Mouse (Mus musculus) cerebellum, adult 9-10 months (tissue): ENCODE results near the gene Myl6b.
A peak's percentile ranks its signal among the peaks of the same experiment; 100 is the strongest.

Experiments used
- DNase-seq: peaks from one replicate; pipeline ENCODE4 v3.0.0; 2022

Gene Myl6b

DNA sequence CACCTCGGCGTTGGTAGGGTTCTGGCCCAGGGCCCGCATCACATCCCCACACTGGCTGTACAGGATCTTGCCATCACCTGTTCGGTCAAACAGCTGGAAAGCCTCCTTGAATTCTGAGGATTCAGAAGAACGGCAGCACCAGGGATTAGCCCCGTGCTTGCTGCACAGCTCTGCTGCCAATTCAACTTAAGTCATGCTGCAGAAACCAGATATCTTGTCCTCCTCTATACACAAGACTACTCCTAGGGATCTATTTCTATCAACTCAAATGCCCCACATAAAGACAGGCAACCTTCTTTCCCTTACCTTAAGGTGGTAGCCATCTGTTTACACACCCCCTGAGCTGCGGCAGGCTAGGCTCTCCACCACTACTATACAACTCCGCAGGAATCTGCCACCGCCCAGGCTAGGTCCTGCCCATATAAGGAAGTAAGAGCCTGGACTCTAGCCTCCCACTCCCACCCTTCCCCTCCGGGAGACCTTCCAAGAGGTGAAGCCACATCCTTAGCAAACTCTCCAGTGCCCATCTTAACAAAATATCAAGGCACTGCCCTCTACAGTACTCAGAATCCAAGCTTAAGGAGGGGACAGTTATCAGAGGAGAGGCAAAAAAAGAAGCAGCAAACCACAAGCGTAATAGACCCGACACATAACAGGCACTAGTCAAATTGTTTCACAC is 5.7 kb downstream of the Myl6b start:
- DNase-seq, result peak; percentile 71

DNA sequence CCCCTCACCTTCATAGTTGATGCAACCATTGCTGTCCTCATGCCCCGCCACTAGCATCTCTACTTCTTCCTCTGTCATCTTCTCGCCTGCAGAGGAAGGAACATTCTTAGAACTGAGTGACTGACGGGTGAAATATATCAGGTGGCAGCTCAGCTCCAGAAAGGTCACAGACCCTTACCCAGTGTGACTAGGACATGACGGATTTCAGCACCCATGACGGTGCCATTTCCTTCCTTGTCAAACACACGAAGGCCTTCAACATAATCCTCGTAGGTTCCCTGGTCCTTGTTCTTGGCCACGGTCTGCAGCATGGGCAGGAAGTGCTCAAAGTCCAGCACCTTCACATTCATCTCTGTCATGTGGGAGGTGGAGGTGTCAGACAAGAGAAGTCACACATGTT is 6.4 kb downstream of the Myl6b start:
- peak; percentile 43 for DNase-seq

DNA sequence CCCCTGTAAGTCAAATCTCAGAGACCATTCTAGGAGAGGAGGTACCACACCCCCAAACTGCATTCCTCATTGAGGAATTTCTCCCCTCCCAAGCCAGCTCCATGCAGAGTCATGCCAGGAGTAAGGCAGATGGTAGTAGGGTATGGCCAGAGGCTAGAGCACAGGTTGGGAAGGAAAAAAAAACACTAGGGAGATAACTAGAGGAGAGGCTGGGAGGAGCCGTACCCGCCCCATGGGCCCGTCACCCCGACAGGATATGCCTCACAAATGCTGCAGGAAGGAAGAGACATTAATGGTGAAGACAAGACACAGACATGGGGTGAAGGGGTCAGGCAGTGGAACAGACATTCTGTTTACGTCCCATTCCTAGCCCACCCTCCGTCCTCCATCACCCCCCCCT is 7.0 kb downstream of the Myl6b start:
- DNase-seq, result peak; percentile 58

DNA sequence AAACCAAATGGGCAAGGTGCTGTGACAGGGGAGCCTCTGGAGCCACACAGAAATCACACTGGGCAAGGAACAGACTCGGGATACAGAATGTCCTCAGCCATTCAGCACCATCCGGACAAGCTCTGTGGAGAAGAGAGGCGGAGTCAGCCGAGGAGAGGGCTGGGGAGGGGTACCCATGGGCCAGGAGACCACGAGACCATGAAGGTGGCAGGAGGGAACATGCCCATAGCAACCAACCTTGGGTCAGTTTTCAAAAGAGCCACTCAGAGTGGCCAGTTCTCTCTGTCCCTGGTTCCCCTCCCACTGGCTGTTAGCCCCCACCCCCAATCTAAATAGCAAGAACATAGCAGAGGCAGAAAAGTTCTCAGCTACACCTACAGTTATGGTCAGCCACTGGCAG is 7.6 kb downstream of the Myl6b start:
- peak; percentile 34 for DNase-seq

DNA sequence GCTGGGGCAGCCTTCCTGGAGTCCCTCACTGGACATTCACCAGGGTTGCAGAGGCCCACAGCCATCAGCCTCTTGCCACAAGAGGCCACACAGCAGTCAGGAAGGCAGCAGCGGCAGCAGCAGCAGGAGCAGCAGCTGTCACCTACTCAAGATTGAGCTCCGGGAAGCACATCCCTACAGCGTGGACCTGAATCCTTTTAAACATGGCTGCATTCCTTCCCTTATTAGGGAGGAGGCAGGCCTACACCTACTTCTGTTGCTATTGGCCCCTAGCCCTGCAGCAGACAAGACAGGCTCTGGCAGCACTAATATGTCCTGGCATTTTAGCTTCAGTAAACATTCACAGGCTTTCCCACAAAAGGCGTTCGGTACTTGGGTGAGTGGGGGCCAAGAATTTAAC is 8.3 kb downstream of the Myl6b start:
- DNase-seq, result peak; percentile 46

DNA sequence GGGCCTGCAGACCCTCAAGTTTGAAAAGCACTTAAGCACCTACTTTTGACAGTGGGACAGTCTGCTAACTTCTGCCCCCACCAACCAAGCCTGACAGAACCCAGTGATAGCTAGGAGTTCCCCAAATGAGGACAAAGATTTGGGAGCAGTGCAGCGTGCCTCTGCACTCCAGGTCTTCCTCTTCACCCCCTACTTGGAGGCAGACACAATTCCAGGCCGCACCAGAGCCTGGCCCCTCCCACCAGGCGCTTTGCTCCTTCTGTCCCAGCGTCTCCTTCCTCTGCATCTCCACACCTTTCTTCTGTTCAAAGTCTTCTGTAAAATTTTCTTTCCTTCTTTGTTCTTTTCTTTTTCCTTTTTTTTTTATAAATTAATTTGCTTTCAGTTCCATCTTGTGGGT is 8.7 kb downstream of the Myl6b start:
- DNase-seq, result no peak

DNA sequence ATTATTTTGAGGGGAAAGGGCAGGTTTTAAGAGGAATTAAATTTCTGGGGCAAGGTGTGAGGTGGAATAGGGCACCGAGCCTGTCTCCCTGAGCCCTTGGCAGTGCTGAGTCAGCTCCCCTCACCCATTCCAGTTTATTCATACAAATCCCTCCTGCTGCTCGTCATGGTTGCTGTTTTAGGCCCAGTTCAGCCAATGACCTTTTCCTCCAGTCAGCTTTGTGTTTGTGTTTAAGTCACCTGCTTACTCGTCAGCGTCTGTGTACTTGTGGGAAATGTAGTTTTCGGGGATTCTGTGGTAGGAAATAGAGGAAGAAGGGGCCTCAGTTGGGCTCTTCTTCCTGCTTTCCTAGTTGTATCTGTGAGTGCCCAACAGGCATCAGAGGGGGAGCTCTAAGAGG is 9.1 kb downstream of the Myl6b start:
- peak; percentile 45 for DNase-seq

DNA sequence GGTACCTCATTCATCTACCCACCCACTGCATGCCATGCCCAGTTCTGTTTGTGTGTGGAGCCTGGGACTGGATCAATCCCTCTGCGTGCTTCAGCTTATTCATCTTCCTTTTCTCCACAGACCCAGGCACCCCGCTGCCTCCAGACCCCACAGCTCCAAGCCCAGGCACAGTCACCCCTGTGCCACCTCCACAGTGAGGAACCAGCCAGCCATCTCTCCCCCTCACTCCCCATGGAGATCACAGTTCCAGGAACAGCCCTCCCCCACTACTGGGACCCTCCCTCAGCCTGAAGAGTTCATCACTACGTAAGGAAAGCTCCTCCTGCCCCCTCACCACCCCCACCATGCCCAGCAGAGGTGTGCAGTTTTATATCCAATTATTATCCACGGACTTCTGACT is 9.7 kb downstream of the Myl6b start:
- DNase-seq, result peak; percentile 29

DNA sequence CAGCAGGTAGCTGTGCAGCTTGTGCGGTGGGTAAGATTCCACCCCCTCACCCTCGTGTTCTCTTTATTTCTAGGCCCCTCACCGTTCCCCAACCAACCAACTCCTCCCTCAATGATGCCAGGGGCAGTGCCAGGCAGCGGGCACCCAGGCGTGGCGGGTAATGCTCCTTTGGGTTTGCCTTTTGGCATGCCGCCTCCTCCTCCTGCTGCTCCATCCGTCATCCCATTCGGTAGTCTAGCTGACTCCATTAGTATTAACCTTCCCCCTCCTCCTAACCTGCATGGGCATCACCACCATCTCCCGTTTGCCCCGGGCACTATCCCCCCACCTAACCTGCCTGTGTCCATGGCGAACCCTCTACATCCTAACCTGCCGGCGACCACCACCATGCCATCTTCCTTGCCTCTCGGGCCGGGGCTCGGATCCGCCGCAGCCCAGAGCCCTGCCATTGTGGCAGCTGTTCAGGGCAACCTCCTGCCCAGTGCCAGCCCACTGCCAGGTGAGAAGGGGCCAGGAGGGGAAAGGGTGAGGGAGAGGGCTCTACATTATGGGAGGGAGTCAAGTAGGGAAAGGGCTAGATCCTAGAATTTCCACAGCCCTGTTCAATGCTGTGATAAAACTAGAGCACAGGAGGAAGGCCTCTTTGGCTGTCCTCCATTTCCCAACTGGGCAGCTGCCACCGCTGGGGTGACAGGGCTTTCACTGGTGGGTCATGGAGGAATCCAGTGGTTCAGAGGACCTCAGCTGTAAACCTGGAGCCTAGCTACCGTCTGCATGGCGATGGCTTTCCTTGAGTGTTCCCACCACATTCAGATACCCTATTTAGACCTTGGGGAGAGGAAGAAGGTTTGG is 10.4 kb downstream of the Myl6b start:
- peak; percentile 72 for DNase-seq

DNA sequence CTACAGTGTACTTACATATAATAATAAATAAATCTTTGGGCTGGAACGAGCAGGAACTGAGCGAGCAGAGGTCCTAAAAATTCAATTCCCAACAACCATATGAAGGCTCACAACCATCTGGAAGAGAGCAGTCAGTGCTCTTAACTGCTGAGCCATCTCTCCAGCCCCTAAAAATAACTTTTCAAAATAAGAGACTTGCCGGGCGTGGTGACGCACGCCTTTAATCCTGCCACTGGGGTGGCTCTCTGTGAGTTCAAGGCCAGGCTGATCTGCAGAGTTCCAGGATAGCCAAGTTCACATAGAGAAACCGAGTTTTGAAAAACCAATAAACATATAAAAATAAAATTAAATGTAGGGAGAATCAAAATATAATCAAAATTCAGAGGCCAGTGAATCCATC is 12.1 kb downstream of the Myl6b start:
- DNase-seq, result no peak

DNA sequence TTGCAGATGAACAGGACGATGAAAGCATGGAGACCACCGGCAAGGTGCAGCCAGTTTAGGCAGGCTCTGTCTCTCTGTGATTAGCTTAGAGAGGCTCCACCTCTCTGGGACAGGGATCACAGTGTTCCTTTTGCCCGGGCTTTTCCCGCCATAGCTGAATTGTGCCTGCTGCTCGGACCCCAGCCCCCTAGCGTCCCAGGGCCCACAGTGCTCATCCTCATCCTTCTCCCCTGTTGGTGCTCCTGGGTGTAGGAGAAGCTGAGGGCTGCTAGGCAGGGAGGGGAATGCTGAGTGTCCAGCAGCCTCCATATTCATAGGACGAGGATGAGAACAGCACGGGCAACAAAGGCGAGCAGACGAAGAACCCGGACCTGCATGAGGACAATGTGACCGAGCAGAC is 24.1 kb downstream of the Myl6b start:
- no peak for DNase-seq

DNA sequence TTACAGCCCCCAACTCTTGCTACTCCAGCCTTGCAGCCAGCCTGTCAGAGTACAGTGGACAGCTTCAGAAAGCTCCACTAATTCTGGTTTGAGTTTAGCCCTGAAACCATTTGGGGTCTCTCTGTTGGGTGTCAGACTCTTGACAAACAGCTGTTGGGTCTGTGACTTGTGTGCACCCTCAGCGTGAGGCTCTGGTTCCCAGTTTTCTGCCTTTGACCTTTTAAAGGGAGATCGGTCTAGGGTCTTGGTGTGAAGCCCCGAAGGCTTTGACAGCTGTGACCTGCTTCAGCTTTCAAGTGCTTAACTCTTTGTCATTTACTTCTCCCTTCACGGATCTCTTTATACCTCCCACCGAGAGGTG is 38.2 kb downstream of the Myl6b start:
- no peak for DNase-seq

DNA sequence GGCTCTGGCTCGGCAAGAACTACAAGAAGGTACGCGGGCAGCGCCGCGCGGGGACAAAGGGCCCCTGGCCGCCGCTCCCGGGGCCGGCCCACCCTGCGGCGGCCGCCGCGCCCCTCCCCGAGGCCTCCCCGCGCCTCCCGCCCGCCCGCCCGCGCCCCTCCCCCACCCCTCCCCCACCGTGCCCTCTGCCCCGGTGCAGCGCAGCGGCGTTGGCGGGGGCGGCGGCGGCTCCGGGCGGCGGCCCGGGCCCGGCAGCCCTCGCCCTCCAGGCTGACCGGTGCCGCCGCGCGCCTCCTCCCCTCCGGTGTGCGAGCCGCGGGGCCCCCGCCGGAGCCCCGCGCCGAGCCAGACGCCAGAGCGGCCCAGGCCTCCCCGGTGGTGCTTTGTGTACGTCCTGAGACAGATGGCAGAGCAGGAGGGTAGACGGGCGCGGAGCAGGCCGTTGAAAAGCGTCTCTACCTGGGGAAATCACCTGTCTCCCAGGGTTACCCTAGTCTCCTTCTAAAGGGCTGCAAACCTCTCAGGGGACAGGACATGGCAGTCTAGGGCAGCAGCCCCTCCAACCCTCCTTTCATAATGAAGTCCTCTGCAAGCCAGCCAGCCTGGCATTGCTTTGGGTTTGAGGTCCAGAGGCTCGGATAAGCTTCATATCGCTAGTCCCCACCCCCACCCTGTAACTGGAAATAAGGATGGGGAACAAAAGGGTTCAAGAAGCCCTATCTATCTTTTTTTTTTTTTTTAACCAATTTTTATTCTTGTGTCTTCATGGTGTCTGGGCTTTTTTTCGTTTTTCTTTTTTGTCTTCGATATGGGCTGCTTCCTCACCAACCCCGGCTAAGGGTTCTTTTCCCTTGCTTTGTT is 38.8 kb downstream of the Myl6b start:
- DNase-seq, result peak; percentile 72

DNA sequence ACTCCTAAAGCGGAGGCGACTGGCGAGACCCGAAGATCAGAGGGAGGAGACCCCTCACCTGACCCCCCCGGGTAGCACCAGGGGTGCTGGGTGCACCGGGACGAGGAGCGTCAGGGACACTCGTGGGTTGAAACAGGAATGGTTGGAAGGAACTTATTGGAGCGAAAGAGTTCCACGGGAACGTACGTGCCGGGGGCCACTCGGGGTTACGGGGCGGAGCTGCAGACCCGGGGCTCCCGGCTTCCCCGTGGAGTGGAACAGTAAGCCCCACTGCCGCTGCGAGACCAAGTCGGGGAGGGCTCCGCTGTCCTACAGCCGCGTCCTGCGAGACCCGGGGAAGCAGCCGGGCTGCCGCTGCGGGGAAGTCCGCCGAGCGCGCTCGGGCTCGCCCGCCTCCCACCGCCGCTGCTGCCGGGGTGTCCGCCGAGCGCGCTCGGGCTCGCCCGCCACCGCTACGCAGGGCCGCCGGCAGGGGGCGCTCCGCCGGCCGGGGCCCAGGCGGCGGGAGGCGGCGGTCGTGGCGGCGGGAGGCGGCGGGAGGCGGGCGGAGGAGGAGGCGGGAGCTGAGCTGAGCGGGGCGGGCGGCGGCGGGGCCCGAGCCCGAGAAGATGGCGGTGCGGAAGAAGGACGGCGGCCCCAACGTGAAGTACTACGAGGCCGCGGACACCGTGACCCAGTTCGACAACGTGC is 39.6 kb downstream of the Myl6b start, which contains the start of gene Smarcc2:
Gene Smarcc2, plus strand, starts transcription at position 530 of the 690 bp plus-strand sequence.
- DNase-seq, result peak; percentile 82

DNA sequence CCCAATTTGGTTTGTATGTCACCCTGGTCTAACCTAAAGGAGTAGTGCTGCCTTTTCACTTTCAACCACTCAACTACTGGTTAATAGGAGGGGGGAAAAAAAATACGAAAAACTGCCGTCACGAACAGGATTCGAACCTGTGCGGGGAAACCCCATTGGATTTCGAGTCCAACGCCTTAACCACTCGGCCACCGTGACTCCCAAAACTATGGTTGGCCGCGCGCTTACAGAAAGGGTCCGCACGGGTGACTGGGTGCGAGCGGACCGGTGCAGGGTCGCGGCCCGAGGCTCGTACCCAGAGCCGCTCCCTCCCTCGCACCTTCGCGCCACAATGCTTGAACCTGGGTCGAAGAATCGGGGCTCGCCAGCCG is 40.2 kb downstream of the Myl6b start:
- peak; percentile 92 for DNase-seq

DNA sequence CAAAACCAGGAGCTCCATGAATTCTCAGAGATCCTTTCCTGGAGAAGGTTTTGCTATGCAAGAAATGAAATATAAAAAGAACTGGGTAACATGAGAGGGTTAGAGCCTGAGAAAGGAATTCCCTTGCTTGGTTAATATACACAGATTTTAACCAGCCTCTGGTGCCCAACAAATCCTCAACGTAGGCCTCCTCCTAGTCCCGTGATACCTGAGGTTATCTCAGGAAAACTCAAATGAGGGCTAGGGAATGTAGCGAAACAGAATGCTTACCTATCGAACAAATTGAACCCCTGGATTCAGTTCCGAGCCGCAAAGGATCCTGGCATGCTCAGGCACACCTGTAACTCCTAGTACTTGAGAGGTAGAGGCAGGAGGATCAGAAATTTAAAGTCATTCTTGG is 40.8 kb downstream of the Myl6b start:
- DNase-seq, result no peak

DNA sequence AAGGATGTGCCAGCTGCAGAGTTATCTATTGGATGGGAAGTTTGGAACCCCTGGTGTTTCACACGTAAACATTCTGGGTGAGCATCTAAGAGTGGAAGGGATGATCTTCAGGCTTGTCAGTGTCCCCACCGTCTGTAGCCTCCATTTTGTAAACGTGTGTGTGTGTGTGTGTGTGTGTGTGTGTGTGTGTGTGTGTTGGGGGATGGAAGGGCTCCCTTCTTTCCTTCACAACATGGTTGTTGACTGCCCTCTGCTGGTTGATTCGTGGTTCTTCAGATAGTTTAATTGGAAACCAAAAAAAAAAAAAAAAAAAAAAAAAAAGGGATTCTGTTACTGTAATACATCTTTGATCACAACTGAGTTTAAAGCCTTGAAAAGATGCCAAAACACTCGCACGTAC is 43.2 kb downstream of the Myl6b start:
- DNase-seq, result peak; percentile 85

DNA sequence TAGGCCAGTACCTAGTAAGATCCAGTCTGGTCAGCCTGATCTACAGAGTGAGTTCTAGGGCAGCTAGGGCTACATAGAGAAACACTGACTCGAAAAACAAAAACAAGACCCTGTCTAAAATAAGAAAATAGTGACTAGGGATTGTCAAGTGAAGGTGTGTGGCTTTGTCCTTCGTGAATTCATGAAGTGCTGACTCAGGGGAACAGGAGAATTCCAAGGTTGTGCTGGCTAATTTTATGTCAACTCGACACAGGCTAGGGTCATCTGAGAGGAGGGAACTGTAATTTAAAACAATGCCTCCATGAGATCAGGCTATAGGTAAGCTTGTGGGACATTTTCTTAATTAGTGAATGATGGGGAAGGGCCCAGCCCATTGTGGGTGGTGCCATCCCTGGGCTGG is 44.0 kb downstream of the Myl6b start:
- DNase-seq, result no peak

DNA sequence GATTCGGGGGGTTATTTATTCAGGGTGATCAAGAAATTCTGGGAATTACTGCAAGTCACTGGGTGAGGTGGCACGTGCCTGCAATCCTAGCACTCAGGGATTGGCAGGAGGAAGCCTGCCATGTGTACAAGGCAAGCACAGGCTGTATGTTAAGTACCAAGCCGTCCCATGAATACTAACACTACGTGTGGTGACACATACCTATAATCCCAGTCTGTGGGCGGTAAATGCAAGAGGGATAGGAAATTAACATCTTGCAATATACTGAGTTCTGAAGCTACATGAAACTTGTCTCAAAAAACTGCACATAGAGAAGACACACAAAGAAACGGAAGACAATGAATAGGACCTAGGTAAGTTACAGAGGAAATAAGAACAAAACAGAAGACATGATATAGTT is 47.5 kb downstream of the Myl6b start:
- DNase-seq, result no peak

DNA sequence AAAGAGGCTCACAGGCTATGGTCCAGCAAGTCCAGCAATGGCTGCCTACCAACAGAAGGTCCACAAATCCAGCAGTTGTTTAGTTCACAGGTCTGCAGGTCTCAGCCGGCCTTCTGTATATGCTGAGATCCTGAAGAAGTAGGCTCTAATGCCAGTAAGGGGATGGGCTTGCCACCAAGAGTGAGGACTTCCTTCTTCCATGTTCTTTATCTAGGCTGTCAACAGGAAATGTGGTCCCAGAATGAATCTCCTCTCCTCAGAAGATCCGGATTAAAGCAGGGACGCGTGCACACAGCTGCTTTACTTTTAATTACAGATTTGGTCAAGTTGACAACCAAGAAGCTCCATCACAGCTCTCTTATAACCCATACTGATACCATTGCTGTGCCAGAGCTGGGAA is 53.1 kb downstream of the Myl6b start:
- no peak for DNase-seq

DNA sequence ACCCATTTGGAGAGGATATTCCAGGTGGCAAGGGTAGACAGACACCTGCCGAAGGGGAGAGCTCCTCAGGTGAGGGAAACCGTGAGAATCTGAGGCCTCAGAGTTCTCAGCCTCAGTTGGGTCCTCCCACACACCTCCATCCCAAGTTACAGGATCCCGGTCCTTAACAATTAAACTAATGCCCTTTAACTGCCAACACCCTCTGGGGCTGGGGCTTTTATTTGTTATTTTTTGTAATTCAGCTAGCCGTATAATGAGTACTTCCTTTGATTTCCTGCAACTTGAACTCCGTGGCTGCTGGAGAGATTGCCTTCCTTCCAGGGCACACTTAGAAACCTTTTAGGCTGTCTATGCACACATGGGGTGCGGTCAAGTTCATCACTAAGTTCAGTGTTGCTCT is 54.1 kb downstream of the Myl6b start:
- DNase-seq, result no peak
